Mouse (Mus musculus): ENCODE data around the gene Serpina12. TPM values are rescaled to one million over a fixed set of nuclear protein-coding genes. Genes with fewer than 3 reads are reported as not detected.

The Serpina12 gene
- total and polyA plus RNA-seq, 3 experiments: 0.04 TPM; not detected in 2

DNA sequence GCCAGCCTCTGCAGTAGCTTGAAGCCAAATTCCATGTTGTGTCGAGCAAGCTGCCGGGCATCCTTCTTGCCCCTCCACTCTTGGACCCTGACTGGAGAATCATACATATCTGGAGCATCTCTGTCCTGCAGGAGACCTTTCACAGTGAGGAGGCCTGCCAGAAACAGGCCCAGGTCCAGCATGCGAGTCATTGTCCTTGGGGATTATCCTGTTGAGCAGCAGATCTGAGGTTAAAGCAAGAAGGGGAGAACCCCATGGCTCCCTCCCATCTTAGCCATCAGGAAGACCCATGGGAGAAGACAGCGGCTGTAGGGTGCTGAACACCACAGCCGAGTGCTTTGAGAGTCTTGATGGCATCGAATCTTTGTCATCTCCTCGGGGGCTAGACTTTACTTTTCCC is 6.1 kb downstream of the Serpina12 start:
- H3K9ac ChIP-seq (ENCODE audit: control insufficient read depth, low read depth, low read length, poor library complexity, severe bottlenecking): no peak overlapping the region
- no peak overlapping the region for H3K4me3 ChIP-seq (ENCODE audit: control insufficient read depth in 1 of 2, insufficient read depth in 1 of 2, low read depth in 2 of 2, low read length in 2 of 2)
- H3K36me3 ChIP-seq (ENCODE audit: control insufficient read depth in 1 of 2, insufficient read depth in 2 of 2, low read length in 2 of 2): no peaks in the 10 kb centered on the region
- DNase-seq (ENCODE audit: low read depth, low spot score): no peak
- no peaks in the 10 kb centered on the region for H3K4me1 ChIP-seq (ENCODE audit: control insufficient read depth in 1 of 2, insufficient read depth in 2 of 2, low read length in 2 of 2)
- no peaks in the 10 kb centered on the region for H3K27me3 ChIP-seq (ENCODE audit: control insufficient read depth in 1 of 2, insufficient read depth in 2 of 2, low read length in 2 of 2)
- no peaks in the 10 kb centered on the region for H3K9me3 ChIP-seq (replicated peaks; ENCODE audit: insufficient read depth, low read length)
- H3K79me2 ChIP-seq (ENCODE audit: control insufficient read depth, insufficient read depth, low read length, poor library complexity): no peaks in the 10 kb centered on the region
- no peak for TF ChIP-seq POLR2A (IDR thresholded peaks at IDR 0.05; ENCODE audit: control insufficient read depth in 1 of 2, insufficient read depth in 1 of 2, low read depth in 1 of 2, low read length in 2 of 2, poor library complexity in 1 of 2)
- no peak for TF ChIP-seq GABPA (IDR thresholded peaks at IDR 0.05; ENCODE audit: low read depth, low read length)
- no peak for TF ChIP-seq TCF12 (IDR thresholded peaks at IDR 0.05; ENCODE audit: low read depth, low read length)
- no peak for TF ChIP-seq JUND (IDR thresholded peaks at IDR 0.05; ENCODE audit: low read depth, low read length)
- no peak for TF ChIP-seq POLR2AphosphoS2 (IDR thresholded peaks at IDR 0.05; ENCODE audit: low read length)
- no peak for TF ChIP-seq ETS1 (IDR thresholded peaks at IDR 0.05; ENCODE audit: low read depth, low read length)
- no peak for TF ChIP-seq GATA1 (IDR thresholded peaks at IDR 0.05; ENCODE audit: low read depth, low read length)
- no peak for TF ChIP-seq USF2 (IDR thresholded peaks at IDR 0.05; ENCODE audit: borderline replicate concordance in 1 of 2, insufficient read depth in 1 of 2, low read depth in 1 of 2, low read length in 2 of 2)
- no peak for TF ChIP-seq CHD1 (IDR thresholded peaks at IDR 0.05; ENCODE audit: low read depth, low read length)
- TF ChIP-seq SIN3A (IDR thresholded peaks at IDR 0.05; ENCODE audit: low read length): no peak
- no peak for TF ChIP-seq ZNF384 (IDR thresholded peaks at IDR 0.05; ENCODE audit: low read depth, low read length)
- TF ChIP-seq CTCF (IDR thresholded peaks at IDR 0.05 in 2 of 3, conservative IDR thresholded peaks at IDR 0.05 in 1 of 3; ENCODE audit: control insufficient read depth in 1 of 3, insufficient read depth in 1 of 3, low read depth in 2 of 3, low read length in 3 of 3, poor library complexity in 1 of 3, severe bottlenecking in 1 of 3): no peak
- TF ChIP-seq MAX (IDR thresholded peaks at IDR 0.05; ENCODE audit: low read length): no peak
- TF ChIP-seq CHD2 (IDR thresholded peaks at IDR 0.05; ENCODE audit: low read length): no peak
- no peak for TF ChIP-seq MAZ (IDR thresholded peaks at IDR 0.05; ENCODE audit: low read depth, low read length)
- no peak for TF ChIP-seq BHLHE40 (IDR thresholded peaks at IDR 0.05; ENCODE audit: borderline replicate concordance, low read depth, low read length)
- TF ChIP-seq ZKSCAN1 (IDR thresholded peaks at IDR 0.05; ENCODE audit: low read depth, low read length): no peak
- no peak for TF ChIP-seq SMC3 (IDR thresholded peaks at IDR 0.05; ENCODE audit: low read depth, low read length)
- no peak overlapping the region for H3K27ac ChIP-seq (ENCODE audit: control insufficient read depth, low read depth, low read length)

- no peak for DNase-seq (ENCODE audit: low read depth, low spot score)
These were observed 10.5 kb downstream of the Serpina12 start for GRCm38 (mm10) chr12:104033752-104034151.

More at GRCm38 (mm10) chr12:104033752-104034151, 10.5 kb downstream of the Serpina12 start:
- no peak overlapping the region for H3K4me3 ChIP-seq (ENCODE audit: control insufficient read depth in 1 of 2, insufficient read depth in 1 of 2, low read depth in 2 of 2, low read length in 2 of 2)
- no peaks in the 10 kb centered on the region for H3K79me2 ChIP-seq (ENCODE audit: control insufficient read depth, insufficient read depth, low read length, poor library complexity)
- no peaks in the 10 kb centered on the region for H3K9me3 ChIP-seq (replicated peaks; ENCODE audit: insufficient read depth, low read length)
- no peak for TF ChIP-seq POLR2AphosphoS2 (IDR thresholded peaks at IDR 0.05; ENCODE audit: low read length)
- no peak for TF ChIP-seq POLR2AphosphoS5 (IDR thresholded peaks at IDR 0.05; ENCODE audit: borderline replicate concordance, low read depth, low read length)
- TF ChIP-seq USF1 (IDR thresholded peaks at IDR 0.05; ENCODE audit: low read depth, low read length): no peak
- no peak for TF ChIP-seq CHD2 (IDR thresholded peaks at IDR 0.05; ENCODE audit: low read length)
- no peak for TF ChIP-seq SIN3A (IDR thresholded peaks at IDR 0.05; ENCODE audit: low read length)
- TF ChIP-seq GABPA (IDR thresholded peaks at IDR 0.05; ENCODE audit: low read depth, low read length): no peak
- TF ChIP-seq CHD1 (IDR thresholded peaks at IDR 0.05; ENCODE audit: low read depth, low read length): no peak
- TF ChIP-seq ZNF384 (IDR thresholded peaks at IDR 0.05; ENCODE audit: low read depth, low read length): no peak
- no peak for TF ChIP-seq ELF1 (IDR thresholded peaks at IDR 0.05; ENCODE audit: low read depth, low read length)
- TF ChIP-seq ZMIZ1 (IDR thresholded peaks at IDR 0.05; ENCODE audit: low read depth, low read length): no peak
- TF ChIP-seq JUND (IDR thresholded peaks at IDR 0.05; ENCODE audit: low read depth, low read length): no peak
- no peak for TF ChIP-seq EP300 (IDR thresholded peaks at IDR 0.05; ENCODE audit: low read depth in 1 of 2, low read length in 2 of 2)
- TF ChIP-seq NELFE (IDR thresholded peaks at IDR 0.05; ENCODE audit: low read depth, low read length): no peak
- no peak for TF ChIP-seq RAD21 (IDR thresholded peaks at IDR 0.05; ENCODE audit: low read depth, low read length)
- TF ChIP-seq BHLHE40 (IDR thresholded peaks at IDR 0.05; ENCODE audit: borderline replicate concordance, low read depth, low read length): no peak
- no peak for TF ChIP-seq SMC3 (IDR thresholded peaks at IDR 0.05; ENCODE audit: low read depth, low read length)
- H3K36me3 ChIP-seq (ENCODE audit: control insufficient read depth in 1 of 2, insufficient read depth in 2 of 2, low read length in 2 of 2): no peaks in the 10 kb centered on the region
- H3K27ac ChIP-seq (ENCODE audit: control insufficient read depth, low read depth, low read length): no peak overlapping the region
- H3K27me3 ChIP-seq (ENCODE audit: control insufficient read depth in 1 of 2, insufficient read depth in 2 of 2, low read length in 2 of 2): no peaks in the 10 kb centered on the region
- no peak overlapping the region for H3K9ac ChIP-seq (ENCODE audit: control insufficient read depth, low read depth, low read length, poor library complexity, severe bottlenecking)
- no peaks in the 10 kb centered on the region for H3K4me1 ChIP-seq (ENCODE audit: control insufficient read depth in 1 of 2, insufficient read depth in 2 of 2, low read length in 2 of 2)
